Mouse (Mus musculus) right cerebral cortex, postnatal 36 days (tissue): Measurements from ENCODE around the gene Clec18a.
A peak's percentile ranks its signal among the peaks of the same experiment; 100 is the strongest.
"Not testable (repeated sequence)": the region's sequence is repeated elsewhere in the genome, so short reads cannot be mapped to it uniquely, and the experiment has no call there.

ENCODE experiments used
- DNase-seq, 2 experiments: peaks; one replicate each; pipeline ENCODE4 v3.0.0; 2022; ENCODE audit warnings: low spot score in 2 of 2, mixed read lengths in 1 of 2

Gene Clec18a

DNA sequence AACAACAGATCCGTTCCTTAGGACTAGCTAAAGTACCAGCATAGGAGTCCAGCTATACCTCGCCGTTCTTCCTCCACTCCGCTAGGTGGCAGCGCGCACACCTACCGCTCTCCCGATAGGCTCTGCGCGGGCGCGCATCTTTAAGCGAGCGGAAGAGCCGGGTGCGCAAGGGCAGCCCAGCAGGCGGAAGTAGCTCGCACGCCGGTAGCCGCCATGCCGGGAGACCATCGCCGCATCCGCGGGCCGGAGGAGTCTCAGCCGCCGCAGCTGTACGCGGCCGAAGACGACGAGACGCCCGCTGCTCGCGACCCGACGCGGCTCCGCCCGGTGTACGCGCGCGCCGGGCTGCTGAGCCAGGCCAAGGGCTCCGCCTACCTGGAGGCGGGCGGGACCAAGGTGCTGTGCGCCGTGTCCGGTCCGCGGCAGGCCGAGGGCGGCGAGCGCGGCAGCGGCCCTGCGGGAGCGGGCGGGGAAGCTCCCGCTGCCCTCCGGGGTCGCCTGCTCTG is 36.0 kb downstream of the Clec18a start, which contains the start of gene Exosc6:
TSS of gene Exosc6 (plus strand) at position 182 of the 506 bp plus-strand sequence.
- DNase-seq, result peak; percentile 87 to 88

DNA sequence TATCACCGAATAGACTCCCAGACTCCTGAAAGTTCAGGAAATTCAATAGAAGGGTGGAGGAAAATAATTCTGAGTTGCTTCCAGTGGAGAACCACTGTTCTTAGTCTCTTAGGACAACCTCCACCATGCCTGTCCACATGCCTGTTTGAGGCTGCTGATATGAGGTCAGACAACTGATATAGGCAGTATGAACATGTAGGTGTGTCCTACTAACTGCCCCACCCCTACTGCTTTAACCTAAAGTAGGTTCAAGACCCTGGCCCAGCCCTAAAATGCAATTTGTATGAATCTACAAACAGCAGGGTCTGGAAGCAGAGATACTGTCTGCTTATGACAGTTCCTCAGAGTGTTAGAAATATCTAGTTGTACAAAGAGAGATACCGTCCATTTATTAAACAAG is 36.6 kb downstream of the Clec18a start:
- no peak for DNase-seq

DNA sequence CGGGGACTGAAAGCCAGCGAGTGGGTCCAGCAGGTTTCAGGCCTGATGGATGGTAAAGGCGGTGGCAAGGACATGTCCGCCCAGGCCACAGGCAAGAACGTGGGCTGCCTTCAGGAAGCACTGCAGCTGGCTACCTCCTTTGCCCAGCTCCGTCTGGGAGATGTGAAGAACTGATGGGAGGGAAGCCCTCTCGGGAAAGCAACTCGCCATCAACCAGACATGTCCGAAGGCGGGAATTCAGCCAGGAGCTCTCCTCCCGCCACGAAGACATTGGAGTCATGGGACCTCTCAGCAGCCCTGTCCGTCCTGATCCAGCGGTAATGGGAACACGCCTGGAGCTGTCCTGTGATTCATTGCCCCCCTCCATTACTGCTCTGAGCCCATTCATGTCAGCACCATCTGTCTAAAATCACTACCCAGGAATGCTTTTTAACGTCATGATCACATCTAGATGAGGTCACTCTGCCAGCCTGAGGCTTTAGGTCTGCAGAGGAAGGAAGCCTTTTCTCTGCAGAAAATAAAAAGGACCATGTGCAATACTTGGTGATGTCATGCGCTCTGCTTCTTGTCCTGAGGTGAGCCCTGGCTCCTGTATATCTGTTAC is 37.1 kb downstream of the Clec18a start:
- no peak for DNase-seq

DNA sequence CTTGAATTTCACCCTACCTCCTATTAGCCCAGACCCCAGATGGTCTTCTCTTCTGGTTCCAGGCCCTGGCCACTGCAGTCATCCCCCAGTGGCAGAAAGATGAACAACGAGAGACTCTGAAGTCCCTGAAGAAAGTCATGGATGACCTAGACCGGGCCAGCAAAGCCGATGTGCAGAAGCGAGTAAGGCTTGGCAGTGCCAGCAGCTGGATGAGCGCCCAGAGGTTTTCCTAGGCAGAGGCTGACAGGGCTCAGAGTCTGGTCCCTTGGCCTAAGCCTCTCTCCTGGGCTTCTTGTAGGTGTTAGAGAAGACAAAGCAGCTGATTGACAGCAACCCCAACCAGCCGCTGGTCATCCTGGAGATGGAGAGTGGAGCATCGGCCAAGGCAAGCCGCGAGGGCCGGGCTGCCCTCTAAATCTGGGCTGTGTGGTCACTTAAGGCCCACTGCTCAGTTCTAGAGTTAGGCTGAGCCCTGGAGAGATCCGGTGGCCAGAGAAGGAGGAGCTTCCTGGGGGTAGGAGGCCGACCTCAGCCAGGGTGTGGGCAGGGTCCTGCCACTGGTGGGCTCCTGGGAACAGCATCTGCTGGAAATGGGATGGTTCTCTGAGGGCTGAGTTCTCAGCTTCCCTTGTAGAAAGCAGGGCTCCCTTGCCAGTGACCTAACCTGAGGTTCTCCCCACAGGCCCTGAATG is 38.3 kb downstream of the Clec18a start:
- DNase-seq, result no peak

DNA sequence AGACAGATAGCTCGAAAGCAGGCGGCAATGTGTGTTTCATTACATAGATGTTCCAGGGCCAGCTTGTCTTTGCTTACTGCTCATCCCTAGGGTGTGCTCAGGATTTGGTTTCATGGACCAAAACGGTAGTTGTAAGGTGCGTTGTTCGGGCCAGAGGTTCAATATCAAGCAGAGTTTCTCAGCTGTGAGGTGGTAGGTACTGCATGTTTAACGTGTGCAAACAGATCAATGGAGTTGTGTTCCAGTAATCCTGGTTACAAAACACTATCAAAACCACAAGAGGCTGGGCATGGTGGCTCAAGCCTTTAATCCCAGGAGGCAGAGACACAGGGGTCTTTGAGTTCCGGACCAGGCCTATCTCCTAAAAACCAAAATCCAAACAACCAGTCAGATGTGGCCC is 43.1 kb downstream of the Clec18a start:
- DNase-seq, result no peak

DNA sequence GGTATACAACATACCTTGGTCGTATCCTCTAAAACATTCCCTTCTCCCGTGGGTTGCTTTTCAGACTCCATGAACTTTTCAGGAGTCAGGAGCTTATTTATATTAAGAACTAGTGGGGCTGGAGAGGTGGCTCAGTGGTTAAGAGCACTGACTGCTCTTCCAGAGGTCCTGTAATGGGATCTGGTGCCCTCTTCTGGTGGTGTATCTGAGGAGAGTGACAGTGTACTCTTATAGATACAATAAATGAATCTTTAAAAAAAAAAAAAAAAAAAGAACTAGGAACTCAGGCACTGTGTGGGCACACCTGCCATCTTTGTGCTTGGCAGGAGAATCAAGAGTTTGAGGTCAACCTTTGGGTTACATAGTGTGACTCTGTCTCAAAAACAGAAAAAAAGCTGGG is 43.5 kb downstream of the Clec18a start:
- DNase-seq, result no peak

DNA sequence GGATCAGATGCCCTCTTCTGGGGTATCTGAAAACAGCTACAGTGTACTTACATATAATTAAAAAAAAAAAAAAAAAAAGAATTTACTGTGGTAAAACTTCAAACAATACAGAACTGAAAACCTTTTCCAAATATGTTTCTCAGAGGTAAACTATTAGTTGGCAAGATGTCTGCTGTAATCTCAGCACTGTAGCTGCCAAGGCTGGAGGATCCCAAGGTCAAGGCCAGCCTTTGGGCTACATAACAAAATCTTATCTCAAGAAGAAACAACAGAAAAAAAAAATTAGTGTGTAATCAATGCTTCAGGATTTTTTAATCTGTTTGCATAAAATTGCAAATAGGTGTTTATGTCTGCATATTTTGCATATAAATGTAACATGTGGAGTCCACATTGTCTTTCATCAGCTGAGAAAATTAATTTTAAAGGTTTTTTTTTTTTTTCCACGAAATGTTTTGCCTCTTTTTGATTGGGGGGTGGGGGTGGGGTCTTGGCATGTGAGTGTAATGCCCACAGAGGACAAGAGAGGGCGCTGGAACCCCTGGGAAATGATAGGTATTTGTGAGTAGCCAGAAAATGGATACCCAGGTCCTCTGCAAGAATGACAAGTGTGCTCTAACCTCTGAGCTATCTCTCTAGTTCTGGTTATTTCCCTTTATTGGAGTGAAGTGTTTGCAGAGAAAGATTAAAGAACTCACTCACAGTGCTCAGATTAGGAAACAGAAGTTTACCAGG is 48.1 kb downstream of the Clec18a start:
- no peak for DNase-seq

GRCm38 (mm10) chr8:111042546-111042945 is 49.7 kb downstream of the Clec18a start:
- DNase-seq, result no peak

- no peak for DNase-seq
These were observed 55.6 kb downstream of the Clec18a start for GRCm38 (mm10) chr8:111036591-111036990.

- no peak for DNase-seq
These were observed 58.0 kb downstream of the Clec18a start for GRCm38 (mm10) chr8:111034276-111034675.

DNA sequence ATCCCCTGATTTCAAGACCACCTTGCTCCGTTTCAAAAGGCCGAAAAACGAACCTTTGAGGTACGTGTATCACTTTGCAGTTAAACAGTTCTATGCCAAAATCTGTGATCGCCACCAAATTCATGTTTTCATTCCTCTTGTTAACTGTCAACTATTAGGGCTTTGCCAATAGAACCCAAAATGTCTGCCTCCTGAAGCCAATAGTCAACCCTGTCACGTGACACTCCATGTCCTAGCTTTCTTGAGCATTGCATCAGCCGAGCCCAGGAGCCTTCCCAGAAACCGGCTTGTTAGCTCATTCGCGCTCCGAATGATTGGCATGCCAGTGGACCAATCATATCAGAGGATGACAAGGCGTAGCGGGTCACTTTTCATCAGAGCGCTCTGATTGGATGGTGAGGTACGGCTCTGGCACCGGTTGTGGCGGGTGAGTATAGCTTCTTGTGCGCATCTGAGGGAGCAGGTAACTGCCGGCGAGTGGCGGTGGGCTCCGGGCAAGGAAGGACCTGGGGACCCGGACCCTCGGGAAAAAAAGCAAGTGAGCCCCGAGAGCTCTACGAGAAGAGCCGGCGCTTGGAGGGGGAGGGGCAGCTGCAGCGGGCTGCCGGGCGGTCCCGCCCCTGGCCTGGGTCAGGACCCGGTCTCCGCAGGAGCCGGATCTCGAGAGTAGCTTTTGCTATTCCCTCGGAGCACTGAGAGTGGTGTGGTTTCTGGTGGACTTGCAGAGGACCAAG is 58.6 kb downstream of the Clec18a start:
- DNase-seq, result peak; percentile 98 to 99

- no peak for DNase-seq
These were observed 59.3 kb downstream of the Clec18a start, which contains the start of gene Aars for GRCm38 (mm10) chr8:111032916-111033315. Gene Aars (plus strand): TSS chr8:111033144.

DNA sequence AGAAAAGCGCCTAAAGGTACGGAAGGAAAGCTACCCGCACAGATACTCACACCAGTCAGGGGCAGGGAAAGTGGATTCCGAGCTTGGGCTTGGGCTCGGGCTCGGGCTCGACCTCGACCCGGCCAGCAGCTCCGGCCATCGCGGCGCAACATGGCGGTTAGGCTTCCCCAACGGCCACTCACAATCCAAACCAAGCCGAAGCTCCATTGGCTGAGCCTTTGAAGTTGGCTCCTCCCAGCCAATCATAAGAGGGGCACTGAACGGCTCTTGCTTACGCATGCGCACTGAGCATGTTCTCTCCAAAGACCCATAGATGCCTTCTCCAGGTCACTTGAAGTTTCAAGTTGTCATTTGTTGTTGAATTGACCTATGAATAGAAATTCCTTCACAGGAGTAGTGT is 60.7 kb downstream of the Clec18a start, which contains the start of gene Ddx19b:
TSS of gene Ddx19b (minus strand) at position 180 of the 400 bp plus-strand sequence.
- no peak for DNase-seq

GRCm38 (mm10) chr8:111030045-111030444 is 62.2 kb downstream of the Clec18a start:
- DNase-seq, result no peak

GRCm38 (mm10) chr8:111029589-111029988 is 62.6 kb downstream of the Clec18a start:
- no peak for DNase-seq

GRCm38 (mm10) chr8:111027391-111027937 is 64.8 kb downstream of the Clec18a start:
- peak; percentile 87 to 89 for DNase-seq

DNA sequence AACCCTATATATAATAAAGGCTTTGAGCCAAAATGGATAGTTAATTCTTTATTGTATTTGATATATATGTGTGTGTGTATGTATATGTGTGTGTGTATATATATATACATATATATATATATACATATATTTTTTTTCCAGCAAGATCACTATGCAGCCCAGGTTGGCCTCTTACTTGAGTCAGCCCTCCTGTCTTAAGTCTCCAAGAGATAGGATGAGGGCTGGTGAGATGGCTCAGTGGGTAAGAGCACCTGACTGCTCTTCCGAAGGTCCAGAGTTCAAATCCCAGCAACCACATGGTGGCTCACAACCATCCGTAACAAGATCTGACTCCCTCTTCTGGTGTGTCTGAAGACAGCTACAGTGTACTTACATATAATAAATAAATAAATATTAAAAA is 65.6 kb downstream of the Clec18a start:
- DNase-seq, result not testable (repeated sequence)

- not testable (repeated sequence) for DNase-seq
These were observed 81.8 kb downstream of the Clec18a start for GRCm38 (mm10) chr8:111010230-111010991.
